Mouse (Mus musculus) thymus, postnatal 36 days (tissue): ENCODE data around the gene Rgs2.

ENCODE experiments used
- DNase-seq, 2 experiments: peaks; one replicate each; pipeline ENCODE4 v3.0.0; 2022; ENCODE audit warnings: mixed read lengths in 2 of 2

Rgs2 gene

GRCm38 (mm10) chr1:143982765-143983312 is 21.1 kb downstream of the Rgs2 start:
- DNase-seq: no peak

GRCm38 (mm10) chr1:143982085-143982764 is 21.7 kb downstream of the Rgs2 start:
- no peak for DNase-seq

GRCm38 (mm10) chr1:143980811-143981210 is 23.1 kb downstream of the Rgs2 start:
- DNase-seq: no peak

- no peak for DNase-seq
Observed at GRCm38 (mm10) chr1:143974637-143975036, 29.3 kb downstream of the Rgs2 start.

DNA sequence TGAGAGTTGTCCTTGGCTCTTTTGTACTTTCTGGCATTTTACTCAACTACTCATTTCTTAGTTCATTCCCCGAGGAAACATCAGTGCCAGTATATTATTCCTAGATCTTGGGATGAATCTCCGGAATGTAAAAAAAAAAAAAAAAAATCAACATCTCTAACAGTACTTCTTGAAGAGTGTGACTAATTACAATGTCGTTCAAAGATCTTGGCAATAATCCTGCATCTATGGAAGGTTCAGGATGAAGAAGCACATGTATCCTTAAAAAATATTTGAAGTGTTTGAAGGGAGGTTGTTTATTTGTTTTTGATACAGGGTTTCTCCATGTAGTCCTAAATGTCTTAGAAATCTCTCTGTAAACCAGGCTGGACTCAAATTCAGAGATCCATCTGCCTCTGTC is 41.7 kb downstream of the Rgs2 start:
- no peak for DNase-seq

GRCm38 (mm10) chr1:143960340-143960739 is 43.6 kb downstream of the Rgs2 start:
- no peak for DNase-seq

DNA sequence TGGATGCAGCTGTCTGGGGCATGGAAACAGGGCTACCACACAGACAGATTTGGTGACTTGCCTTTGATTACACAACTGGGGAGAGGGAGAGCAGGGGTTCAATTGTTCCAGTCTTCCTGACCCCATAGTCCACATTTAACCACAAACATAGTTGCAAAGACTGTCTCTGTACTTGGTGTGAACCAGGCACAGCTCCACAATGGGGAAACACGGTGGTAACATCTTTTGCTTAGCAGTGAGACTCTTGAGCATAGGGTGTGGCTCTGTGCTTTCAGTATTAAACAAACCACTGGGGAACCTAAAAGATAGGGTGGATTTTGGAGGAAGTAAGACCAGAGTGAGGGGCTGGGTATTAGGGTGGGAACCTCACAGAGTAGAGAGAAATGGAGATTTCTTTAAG is 47.9 kb downstream of the Rgs2 start:
- DNase-seq: no peak

DNA sequence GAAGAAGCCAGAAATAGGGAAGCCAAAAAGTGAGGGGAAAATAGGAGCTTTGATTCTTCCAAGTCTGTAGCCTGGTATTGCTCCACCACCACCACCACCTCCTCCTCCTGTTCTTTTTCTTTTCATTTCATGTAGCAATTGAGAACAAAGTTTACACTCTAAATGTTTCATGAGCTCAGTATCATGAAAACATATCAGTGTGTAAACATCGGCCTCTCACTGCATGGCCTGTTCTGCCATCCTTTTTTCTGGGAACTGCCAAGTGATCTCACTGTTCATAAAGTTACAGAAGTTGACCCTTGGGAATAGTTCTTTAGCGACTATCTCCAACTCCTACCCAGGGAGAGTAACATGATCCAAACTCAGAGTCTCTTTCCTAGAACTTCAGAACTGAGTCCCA is 51.1 kb downstream of the Rgs2 start:
- no peak for DNase-seq
